Mouse (Mus musculus): ENCODE data around the gene Ramp1.
A peak's percentile ranks its signal among the peaks of the same experiment; 100 is the strongest.

Gene Ramp1

GRCm38 (mm10) chr1:91199793-91200192 is 20.2 kb downstream of the Ramp1 start:
- DNase-seq (ENCODE audit: low spot score in 2 of 2), result no peak

- DNase-seq (ENCODE audit: low spot score in 2 of 2), result no peak
Measured at GRCm38 (mm10) chr1:91201122-91201521, 21.5 kb downstream of the Ramp1 start.

- DNase-seq (ENCODE audit: low spot score in 2 of 2), result no peak
Measured at GRCm38 (mm10) chr1:91204221-91204765, 24.7 kb downstream of the Ramp1 start.

GRCm38 (mm10) chr1:91205651-91206050 is 26.0 kb downstream of the Ramp1 start:
- no peak for DNase-seq (ENCODE audit: low spot score in 2 of 2)

- no peak for DNase-seq (ENCODE audit: low spot score in 2 of 2)
Measured at GRCm38 (mm10) chr1:91206336-91206735, 26.7 kb downstream of the Ramp1 start.

GRCm38 (mm10) chr1:91206873-91207272 is 27.3 kb downstream of the Ramp1 start:
- DNase-seq (ENCODE audit: low spot score in 2 of 2), result no peak

GRCm38 (mm10) chr1:91207334-91208074 is 27.9 kb downstream of the Ramp1 start:
- DNase-seq (ENCODE audit: low spot score in 2 of 2), result no peak

- DNase-seq (ENCODE audit: low spot score in 2 of 2), result peak in 1 of 2 experiments; percentile 38
Measured at GRCm38 (mm10) chr1:91209343-91209742, 29.7 kb downstream of the Ramp1 start.

DNA sequence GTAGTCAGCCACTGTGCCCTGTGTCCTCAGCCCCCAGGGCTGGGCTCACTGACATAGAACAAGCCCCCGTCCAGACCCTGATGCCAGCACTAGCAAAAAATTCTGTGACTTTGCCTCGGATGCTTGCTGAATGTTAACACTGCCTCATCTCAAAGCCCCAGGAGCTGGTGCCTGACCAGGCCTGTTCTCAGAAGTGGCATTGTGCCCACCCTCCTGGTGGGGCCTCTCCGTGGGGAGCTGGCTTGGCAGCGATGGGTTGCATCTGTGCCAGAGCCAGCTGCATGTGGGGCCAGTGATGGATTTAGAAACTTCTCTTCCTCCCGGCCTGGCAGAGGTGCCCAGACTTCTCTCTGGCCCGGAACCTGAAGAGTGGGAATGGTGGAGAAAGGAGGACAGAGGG is 30.2 kb downstream of the Ramp1 start:
- DNase-seq (ENCODE audit: low spot score in 2 of 2), result peak in 1 of 2 experiments; percentile 54

DNA sequence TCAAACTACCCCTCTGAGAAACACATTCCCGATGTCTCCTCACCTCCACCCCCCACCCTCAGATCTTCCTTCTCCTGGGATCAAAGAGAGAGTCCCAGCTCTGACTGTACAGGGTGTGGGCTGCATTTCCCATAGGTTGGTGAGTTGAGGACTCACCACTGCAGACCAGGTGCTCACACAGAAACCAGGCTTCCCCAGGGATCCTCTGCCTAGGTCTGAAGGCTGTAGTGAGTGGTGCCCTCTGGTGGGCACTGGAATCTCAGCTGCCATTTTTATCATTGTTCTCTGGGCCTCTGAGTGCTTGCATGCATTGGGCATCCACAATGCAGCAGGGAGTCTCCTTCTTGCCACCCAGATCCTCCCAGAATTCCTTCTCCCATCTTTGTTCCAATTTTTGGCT is 31.5 kb downstream of the Ramp1 start:
- no peak for DNase-seq (ENCODE audit: low spot score in 2 of 2)

GRCm38 (mm10) chr1:91211591-91212008 is 32.0 kb downstream of the Ramp1 start:
- DNase-seq (ENCODE audit: low spot score in 2 of 2), result no peak

- no peak for DNase-seq (ENCODE audit: low spot score in 2 of 2)
Measured at GRCm38 (mm10) chr1:91215264-91215663, 35.6 kb downstream of the Ramp1 start.

- no peak for DNase-seq (ENCODE audit: low spot score in 2 of 2)
Measured at GRCm38 (mm10) chr1:91215981-91216380, 36.4 kb downstream of the Ramp1 start.

- DNase-seq (ENCODE audit: low spot score in 2 of 2), result no peak
Measured at GRCm38 (mm10) chr1:91216504-91217267, 37.1 kb downstream of the Ramp1 start.

- DNase-seq (ENCODE audit: low spot score in 2 of 2), result no peak
Measured at GRCm38 (mm10) chr1:91219641-91220321, 40.2 kb downstream of the Ramp1 start.

DNA sequence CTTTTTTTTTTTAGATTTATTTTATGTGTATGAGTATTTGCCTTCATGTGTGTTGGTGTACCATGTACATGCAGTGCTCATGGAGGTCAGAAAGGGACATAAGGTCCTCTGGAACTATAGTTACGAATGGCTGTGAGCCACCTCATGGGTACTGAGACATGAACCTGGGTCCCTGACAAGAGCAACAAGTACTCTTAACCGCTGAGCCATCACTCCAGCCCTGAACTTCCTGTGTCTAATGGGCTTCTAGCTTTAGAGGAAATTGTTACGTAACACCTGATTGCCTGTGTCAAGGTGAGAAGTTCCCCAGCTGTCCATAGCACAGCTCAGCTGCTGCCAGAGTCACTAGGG is 40.7 kb downstream of the Ramp1 start:
- DNase-seq (ENCODE audit: low spot score in 2 of 2), result no peak

- DNase-seq (ENCODE audit: low spot score in 2 of 2), result no peak
Measured at GRCm38 (mm10) chr1:91226562-91226961, 46.9 kb downstream of the Ramp1 start.

GRCm38 (mm10) chr1:91227381-91228054 is 47.9 kb downstream of the Ramp1 start:
- DNase-seq (ENCODE audit: low spot score in 2 of 2), result no peak

DNA sequence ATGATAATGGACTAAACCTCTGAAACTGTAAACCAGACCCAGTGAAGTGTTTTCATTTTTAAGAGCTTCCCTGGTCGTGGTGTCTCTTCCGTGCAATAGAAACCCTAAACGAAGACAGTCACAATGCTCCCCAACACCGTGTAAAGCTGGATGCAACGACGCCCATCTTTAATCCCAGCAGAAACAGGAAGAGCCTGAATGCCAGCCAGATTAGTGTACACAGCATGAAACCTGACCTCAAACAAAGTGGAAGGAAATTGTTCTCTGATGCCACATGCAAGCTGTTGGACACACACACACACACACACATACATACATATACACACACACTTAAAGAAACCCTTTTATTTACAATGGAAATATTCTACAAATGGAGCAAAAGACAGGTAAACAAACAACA is 51.5 kb downstream of the Ramp1 start:
- no peak for DNase-seq (ENCODE audit: low spot score in 2 of 2)

DNA sequence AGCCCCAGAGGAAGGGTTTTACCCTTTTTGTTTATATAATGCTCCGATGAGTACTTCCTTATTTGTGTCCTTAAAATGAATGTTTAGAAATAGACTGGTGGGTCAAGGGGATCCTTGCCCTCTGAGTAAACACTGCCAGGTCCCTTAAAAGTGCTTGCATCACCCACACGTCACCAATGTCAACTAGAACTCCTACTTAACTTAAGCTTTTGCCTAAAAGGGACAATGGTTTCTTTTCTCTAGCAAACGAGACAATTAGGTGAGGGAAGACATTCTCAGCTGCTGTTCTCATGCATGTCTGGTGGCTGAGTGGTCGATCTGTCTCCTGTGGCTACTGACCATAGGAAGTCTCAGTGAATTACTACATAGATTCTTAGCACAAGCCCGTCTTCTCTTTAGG is 52.3 kb downstream of the Ramp1 start:
- no peak for DNase-seq (ENCODE audit: low spot score in 2 of 2)

DNA sequence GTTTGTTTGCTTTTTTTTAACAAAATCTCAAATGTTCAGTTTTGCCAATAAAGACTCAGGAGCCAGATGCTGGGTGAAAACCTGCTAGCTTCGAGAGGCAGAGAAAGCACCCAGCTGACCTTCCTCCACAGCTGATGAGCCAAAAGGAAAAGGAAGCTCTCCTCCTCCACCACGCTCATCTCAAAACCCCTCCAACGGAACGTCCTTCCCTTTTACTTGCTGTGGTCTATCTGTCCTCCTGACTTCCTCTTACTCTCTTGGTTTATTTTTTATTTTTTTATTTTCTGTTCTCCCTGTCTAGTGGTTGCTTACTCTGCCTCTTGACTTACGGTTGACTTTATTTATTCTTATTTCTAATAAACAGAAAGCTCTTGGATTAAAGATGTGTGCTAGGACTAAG is 55.8 kb downstream of the Ramp1 start:
- DNase-seq (ENCODE audit: low spot score in 2 of 2), result no peak

GRCm38 (mm10) chr1:91237676-91238075 is 58.1 kb downstream of the Ramp1 start:
- no peak for DNase-seq (ENCODE audit: low spot score in 2 of 2)
